Mouse (Mus musculus): ENCODE results near the gene Rpl10-ps3. TPM values are rescaled to one million over a fixed set of nuclear protein-coding genes. Genes with fewer than 3 reads are reported as not detected.

Rpl10-ps3 gene
- polyA plus RNA-seq, 1 experiment from 2014 or later: 119 TPM

DNA sequence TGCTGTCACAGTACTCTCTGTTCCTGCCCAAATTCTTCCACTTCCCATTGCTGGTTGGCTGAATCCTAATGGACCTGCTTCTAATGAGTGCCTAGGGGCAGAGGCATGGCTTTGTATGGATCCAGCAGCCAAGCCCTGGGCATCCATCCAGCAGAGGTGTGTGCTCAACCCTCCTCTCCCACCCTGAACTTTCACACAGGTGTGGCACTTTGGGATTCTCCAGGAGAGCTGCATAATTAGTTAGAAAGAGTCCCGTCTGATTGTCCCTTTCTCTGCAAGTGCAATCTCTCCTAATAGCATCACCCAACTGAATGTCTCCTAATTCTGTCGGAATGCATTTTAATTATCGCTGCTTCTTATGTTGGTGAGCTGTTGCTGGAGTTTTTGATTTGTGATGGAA lies 4.4 kb upstream of the Rpl10-ps3 start:
- 82% methylated on average over 3 of the region's 3 CpGs for WGBS
- no peak for ATAC-seq (ENCODE audit: low FRiP score)
- H3K4me2 ChIP-seq: no peak overlapping the region

DNA sequence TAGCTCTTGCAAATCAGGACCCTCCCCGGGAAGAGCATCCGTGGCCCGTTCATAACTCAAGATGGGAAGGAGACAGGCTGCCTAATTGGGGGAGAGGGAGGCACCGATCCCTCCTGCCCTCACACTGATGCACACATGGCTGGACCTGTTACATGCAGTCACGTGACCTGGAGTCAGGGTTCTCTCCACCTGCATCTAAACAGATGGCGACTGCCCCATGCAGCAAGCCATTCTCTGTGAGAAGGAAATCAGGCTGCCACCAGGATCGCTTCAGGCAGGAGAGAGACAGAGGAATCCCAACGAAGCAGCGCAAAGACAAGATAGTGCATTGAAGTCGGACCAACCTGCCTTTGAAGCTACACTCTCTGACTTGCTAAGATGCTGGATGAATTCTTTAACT lies 3.5 kb upstream of the Rpl10-ps3 start:
- WGBS: 85% methylated on average over 10 of the region's 10 CpGs
- no peak for ATAC-seq (ENCODE audit: low FRiP score)
- Histone ChIP-seq H3K9ac (no peak overlapping the region), H3K4me3 (replicated peaks) (no peak overlapping the region), H3K36me3 (replicated peaks) (no peaks in the 10 kb centered on the region), H3K4me1 (no peaks in the 10 kb centered on the region), H3K4me2 (no peak overlapping the region), H3K27me3 (no peaks in the 10 kb centered on the region), H3K27ac (no peak overlapping the region), H3K9me3 (no peaks in the 10 kb centered on the region)

More for the DNA sequence above, 4.4 kb upstream of the Rpl10-ps3 start:
- Histone ChIP-seq H3K9me3 (no peaks in the 10 kb centered on the region), H3K4me3 (replicated peaks) (no peak overlapping the region), H3K4me1 (no peaks in the 10 kb centered on the region), H3K27ac (no peak overlapping the region), H3K27me3 (no peaks in the 10 kb centered on the region), H3K36me3 (replicated peaks) (no peaks in the 10 kb centered on the region), H3K9ac (no peak overlapping the region)

DNA sequence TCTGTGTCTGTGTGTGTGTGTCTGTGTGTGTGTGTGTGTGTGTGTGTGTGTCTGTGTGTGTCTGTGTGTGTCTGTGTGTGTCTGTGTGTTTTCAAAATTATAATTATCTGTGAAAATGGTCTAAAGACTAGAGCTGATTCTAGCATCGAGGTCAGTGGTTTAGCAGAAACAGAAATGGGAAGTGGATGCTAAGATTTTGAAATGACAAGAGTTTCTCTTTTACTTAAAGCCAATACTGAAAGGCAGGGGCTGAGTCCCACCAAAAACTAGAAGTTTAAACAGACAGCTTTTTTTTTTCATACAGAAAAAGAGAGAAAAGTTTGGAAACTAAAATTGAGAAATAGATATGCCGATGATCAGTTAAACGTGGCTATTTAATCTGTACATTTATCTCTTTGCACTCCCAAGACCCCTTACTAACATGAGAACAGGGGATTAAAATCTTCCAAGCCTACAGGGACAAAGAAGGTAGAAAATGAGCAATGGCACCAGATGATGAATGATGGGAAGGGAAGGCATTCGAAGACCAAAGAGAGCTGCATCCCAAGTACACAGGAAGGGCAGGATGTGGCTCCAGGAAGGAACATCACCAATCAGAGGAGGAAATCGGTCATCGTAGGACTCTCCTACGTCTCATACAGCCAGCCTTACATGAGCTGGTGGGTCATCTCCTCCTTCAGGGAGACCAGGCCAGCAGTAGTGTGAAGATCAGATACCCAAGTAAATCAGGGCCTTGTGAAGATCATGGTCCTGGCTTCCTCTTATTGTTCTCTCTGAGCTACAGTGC lies 9.0 kb downstream of the Rpl10-ps3 start:
- Histone ChIP-seq H3K4me1 (no peaks in the 10 kb centered on the region), H3K27ac (no peak overlapping the region), H3K4me2 (no peak overlapping the region), H3K36me3 (replicated peaks) (no peaks in the 10 kb centered on the region), H3K4me3 (replicated peaks) (no peak overlapping the region), H3K27me3 (no peaks in the 10 kb centered on the region), H3K9me3 (no peaks in the 10 kb centered on the region), H3K9ac (no peak overlapping the region)
- no peak for ATAC-seq (ENCODE audit: low FRiP score)
- WGBS: 86% methylated on average over 7 of the region's 7 CpGs

DNA sequence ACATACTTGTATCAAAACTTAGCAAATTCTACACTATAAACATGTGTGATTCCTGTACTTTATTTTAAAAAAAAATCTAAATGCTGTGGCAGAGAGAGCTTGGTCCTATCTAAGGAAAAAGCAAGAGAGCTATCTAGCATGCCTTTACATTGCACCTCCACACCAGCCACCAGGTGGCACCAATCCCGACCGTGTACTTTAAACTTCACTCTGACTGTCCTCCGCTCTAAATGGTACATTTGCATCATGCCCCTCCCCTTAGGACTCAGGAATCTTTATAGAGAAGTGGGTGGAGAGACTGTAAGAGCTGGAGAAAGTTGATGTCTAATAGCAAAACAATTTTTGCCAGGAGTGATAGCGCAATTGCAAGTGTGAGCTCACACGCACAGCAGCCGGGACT lies 11.4 kb downstream of the Rpl10-ps3 start:
- no peaks in the 10 kb centered on the region for H3K36me3 ChIP-seq (replicated peaks)
- H3K27me3 ChIP-seq: no peaks in the 10 kb centered on the region
- H3K4me2 ChIP-seq: no peak overlapping the region
- no peak overlapping the region for H3K9ac ChIP-seq
- H3K4me1 ChIP-seq: no peaks in the 10 kb centered on the region
- no peak overlapping the region for H3K27ac ChIP-seq
- H3K9me3 ChIP-seq: no peaks in the 10 kb centered on the region
- ATAC-seq (ENCODE audit: low FRiP score): no peak
- 36% methylated on average over 6 of the region's 6 CpGs for WGBS
- H3K4me3 ChIP-seq (replicated peaks): no peak overlapping the region

DNA sequence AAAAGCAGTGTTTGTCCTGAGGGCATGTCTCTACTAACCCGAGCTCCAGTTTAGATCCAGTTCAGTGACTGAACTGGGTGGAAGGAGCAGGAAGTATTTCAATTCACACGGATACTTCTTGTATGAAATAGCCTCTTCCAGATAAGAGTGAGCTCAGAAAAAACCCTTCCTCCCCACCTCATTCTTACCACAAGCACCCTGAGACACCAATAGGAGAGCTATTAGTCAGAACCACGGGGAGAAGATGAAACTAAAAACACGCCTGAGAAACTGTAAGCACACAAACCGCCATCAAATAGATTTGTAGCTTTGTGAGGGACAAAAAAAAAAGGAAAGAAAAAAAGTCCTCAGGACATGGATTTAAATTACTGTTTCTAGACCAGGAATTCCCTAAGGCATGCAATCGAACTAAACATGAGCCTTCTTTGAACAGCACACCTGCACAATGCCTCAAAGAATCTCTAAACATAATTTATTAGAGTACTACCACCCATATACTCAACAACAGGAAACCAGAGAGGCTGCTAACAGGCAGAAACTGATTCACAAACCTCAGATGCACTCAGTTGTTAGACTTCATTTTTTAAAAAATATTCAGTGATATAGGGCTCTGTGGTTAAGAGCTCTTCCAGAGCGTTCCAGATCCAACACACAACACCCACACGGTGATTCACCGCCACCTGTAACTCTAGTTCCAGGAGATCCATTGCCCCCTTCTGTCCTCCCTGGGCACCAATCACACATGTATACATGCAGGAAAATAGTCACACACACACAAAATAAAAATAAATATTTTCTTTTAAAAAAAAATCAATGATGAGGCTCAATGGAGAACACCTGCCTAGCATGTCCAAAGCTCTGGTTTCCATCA lies 20.2 kb downstream of the Rpl10-ps3 start:
- Histone ChIP-seq H3K4me1 (no peaks in the 10 kb centered on the region), H3K36me3 (replicated peaks) (no peaks in the 10 kb centered on the region), H3K4me2 (no peak overlapping the region), H3K4me3 (replicated peaks) (no peak overlapping the region), H3K27me3 (no peaks in the 10 kb centered on the region), H3K9me3 (no peaks in the 10 kb centered on the region), H3K27ac (no peak overlapping the region), H3K9ac (no peak overlapping the region)
- ATAC-seq (ENCODE audit: low FRiP score): no peak
- WGBS: 91% methylated on average over 9 of the region's 9 CpGs

DNA sequence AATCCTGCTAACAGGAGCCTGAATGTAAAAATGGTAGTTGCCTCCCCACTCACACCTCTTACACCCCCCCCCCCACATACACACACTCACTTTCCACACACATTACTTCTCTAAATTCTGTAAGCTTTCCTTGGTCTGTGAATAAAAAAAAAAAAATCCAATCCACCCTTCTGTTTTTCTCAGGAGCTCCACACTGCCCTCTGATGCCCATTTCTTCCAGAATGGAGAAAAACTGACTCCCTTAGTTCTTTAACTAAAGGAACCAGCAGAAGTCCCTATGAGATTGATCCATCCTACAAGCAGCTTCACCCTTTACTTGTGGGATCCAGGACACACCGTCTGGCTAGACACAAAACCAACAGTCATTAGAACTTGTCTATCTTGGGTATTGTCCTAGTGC lies 24.0 kb downstream of the Rpl10-ps3 start:
- Histone ChIP-seq H3K4me2 (no peak overlapping the region), H3K36me3 (replicated peaks) (no peaks in the 10 kb centered on the region), H3K27ac (no peak overlapping the region), H3K4me1 (no peaks in the 10 kb centered on the region), H3K4me3 (replicated peaks) (no peak overlapping the region), H3K9me3 (no peaks in the 10 kb centered on the region), H3K9ac (no peak overlapping the region), H3K27me3 (no peaks in the 10 kb centered on the region)
- no peak for ATAC-seq (ENCODE audit: low FRiP score)
- WGBS: 55% methylated on average over 1 of the region's 1 CpGs

DNA sequence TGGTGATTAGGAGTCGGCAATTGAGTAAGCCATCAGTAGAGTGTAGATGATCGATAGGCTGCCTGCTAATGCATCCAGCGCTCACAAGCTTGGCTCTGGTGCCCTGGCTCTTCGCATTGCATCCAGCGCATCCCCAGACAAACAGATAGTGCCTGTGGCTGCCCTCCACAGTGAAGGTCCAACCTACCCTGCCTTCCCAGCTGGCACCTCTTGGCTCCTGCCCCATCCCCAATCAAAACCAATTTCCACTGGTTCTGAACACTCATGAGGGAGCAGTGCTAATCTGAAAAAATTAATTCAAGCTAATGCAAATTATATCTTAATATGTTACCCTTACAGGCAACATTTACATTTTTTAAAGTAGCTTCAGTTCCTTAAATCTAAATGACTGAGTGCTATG lies 25.3 kb downstream of the Rpl10-ps3 start:
- WGBS: 92% methylated on average over 5 of the region's 5 CpGs
- Histone ChIP-seq H3K9ac (no peak overlapping the region), H3K27ac (no peak overlapping the region), H3K4me3 (replicated peaks) (no peak overlapping the region), H3K36me3 (replicated peaks) (no peaks in the 10 kb centered on the region), H3K9me3 (no peaks in the 10 kb centered on the region), H3K4me2 (no peak overlapping the region), H3K27me3 (no peaks in the 10 kb centered on the region), H3K4me1 (no peaks in the 10 kb centered on the region)
- no peak for ATAC-seq (ENCODE audit: low FRiP score)

DNA sequence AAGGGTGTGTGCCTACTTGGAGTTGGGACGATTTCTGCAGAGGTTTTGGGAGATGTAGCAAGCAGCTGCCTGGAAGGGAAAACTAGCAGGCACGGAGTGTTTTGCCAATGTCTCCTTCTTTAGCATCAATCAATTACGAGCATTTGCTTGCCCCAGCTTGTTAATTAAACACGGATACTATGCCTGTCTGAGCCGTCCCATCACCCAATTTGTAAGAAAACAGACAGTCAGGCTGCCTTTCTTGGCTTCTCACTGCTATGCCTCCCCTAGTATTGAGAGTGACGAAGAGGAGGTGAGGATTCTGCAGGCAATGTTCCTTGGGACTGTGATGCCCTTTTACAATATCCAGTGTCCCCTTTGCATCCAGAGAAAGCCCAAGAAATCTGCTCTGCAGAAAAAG lies 27.5 kb downstream of the Rpl10-ps3 start:
- no peak for ATAC-seq (ENCODE audit: low FRiP score)
- Histone ChIP-seq H3K4me2 (no peak overlapping the region), H3K36me3 (replicated peaks) (no peaks in the 10 kb centered on the region), H3K27me3 (no peaks in the 10 kb centered on the region), H3K4me1 (no peaks in the 10 kb centered on the region), H3K4me3 (replicated peaks) (no peak overlapping the region), H3K27ac (no peak overlapping the region), H3K9ac (no peak overlapping the region), H3K9me3 (no peaks in the 10 kb centered on the region)
- WGBS: 71% methylated on average over 6 of the region's 6 CpGs

DNA sequence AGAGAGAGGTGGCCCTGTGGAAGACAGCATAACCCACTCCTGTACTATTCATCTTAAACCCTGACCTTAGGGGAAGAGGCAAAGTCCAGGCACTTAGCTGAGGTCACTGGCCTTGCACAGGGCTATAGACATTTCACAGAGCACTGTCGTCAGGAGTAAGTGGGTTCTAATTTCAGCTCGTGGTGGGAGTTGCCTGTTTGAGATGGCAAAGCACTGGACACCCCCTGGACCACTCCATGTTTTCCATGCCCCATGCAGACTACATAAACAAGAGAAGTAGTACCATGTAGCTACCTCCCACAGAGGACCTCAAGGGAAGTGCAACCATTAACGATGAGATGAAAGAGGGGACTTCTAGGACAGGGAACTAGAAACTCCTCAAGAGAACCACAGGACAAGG lies 29.1 kb downstream of the Rpl10-ps3 start:
- H3K27me3 ChIP-seq: no peaks in the 10 kb centered on the region
- H3K9ac ChIP-seq: no peak overlapping the region
- no peak overlapping the region for H3K4me3 ChIP-seq (replicated peaks)
- H3K4me1 ChIP-seq: no peaks in the 10 kb centered on the region
- H3K36me3 ChIP-seq (replicated peaks): no peaks in the 10 kb centered on the region
- 60% methylated on average over 3 of the region's 3 CpGs for WGBS
- H3K9me3 ChIP-seq: no peaks in the 10 kb centered on the region
- no peak overlapping the region for H3K4me2 ChIP-seq
- no peak overlapping the region for H3K27ac ChIP-seq
- ATAC-seq (ENCODE audit: low FRiP score): no peak

DNA sequence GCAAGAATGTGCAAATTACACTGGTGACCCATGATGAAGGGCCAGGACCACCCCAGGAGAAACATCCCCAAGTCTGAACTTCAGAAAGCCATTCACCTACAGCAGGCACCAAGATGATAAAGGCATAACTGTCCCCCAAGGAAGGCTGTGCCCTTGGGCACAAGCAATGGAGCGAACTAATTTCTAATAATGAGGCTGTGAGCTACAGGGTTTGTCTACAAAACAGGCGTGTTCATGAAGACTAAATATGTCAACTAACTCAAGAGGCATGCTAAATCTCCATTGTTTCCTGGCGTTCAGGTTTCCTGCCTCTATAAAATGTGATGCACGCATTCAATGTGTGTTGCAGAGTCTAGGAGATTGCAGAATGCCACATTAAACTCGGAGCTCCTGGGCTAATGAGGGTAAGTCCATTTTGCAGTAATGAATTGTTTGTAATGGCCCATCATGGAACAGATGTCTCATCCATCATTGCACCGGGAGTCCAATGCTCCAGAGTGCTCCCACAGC lies 33.7 kb downstream of the Rpl10-ps3 start:
- 55% methylated on average over 6 of the region's 6 CpGs for WGBS
- no peak overlapping the region for H3K9ac ChIP-seq
- H3K36me3 ChIP-seq (replicated peaks): no peaks in the 10 kb centered on the region
- H3K27me3 ChIP-seq: no peaks in the 10 kb centered on the region
- H3K4me2 ChIP-seq: no peak overlapping the region
- no peak for ATAC-seq (ENCODE audit: low FRiP score)
- peaks cover 5% of the 10 kb centered on the region for H3K4me1 ChIP-seq
- H3K9me3 ChIP-seq: no peaks in the 10 kb centered on the region
- no peak overlapping the region for H3K27ac ChIP-seq
- H3K4me3 ChIP-seq (replicated peaks): no peak overlapping the region

DNA sequence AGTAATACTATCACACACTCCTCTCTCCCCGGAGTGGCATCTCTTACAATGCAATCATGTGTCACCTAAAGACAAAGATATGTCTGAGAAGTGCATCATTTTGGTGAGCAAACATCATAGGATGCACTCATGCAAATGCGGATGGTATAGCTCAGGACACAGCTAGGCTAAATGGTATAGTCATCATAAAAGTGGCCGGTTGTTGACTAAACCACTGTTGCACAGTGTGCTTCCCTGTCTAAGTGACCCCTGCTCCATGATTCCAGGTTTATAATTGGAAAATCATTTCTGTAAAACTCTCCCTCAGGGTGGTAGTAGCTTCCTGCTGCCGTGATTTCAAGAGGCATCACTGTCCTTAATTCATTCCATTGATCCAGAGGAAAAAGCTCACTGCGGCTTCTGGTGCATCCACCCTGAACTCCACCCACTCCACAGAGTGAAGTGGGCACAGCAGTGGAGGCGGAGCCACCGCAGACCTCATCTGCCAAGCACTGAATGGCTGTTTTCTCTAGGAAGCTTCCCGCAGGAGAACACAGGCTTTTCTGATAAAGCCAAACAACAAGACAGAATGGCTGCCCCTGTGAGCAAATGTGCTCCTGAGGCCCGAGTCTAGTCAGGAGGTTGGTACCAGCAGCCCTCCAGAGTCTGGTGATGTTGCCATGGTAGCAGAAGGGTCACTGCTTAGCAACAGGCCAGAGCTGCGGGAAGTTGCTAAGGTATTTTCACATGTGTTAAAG lies 38.9 kb downstream of the Rpl10-ps3 start:
- WGBS: 46% methylated on average over 10 of the region's 10 CpGs
- Histone ChIP-seq H3K4me1 (peaks cover 22% of the 10 kb centered on the region), H3K4me2 (no peak overlapping the region), H3K27ac (peak overlapping the region; percentile 76), H3K27me3 (no peaks in the 10 kb centered on the region), H3K9ac (no peak overlapping the region), H3K9me3 (no peaks in the 10 kb centered on the region), H3K36me3 (replicated peaks) (no peaks in the 10 kb centered on the region), H3K4me3 (replicated peaks) (no peak overlapping the region)
- ATAC-seq (ENCODE audit: low FRiP score): peak; percentile 92

DNA sequence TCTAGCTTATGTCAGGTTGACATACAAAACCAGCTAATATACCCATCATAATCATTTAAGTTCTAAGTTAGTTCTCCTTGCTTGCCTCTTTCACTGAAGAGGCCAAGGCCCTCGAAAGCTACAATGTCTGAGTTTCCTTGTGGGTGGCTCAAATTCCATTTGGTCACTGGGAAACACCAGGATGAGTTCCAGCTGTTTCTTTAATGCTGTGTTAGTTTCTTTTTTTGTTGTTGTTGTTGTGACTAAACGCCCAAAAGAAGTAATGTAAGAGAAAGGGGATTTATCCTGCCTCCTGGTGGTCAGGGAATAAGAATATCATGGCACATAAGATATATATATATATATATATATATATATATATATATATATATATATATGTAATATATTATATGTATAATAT lies 39.7 kb downstream of the Rpl10-ps3 start:
- 76% methylated on average over 2 of the region's 2 CpGs for WGBS
- ATAC-seq (ENCODE audit: low FRiP score): no peak
- no peaks in the 10 kb centered on the region for H3K27me3 ChIP-seq
- H3K4me1 ChIP-seq: peaks cover 22% of the 10 kb centered on the region
- H3K36me3 ChIP-seq (replicated peaks): no peaks in the 10 kb centered on the region
- no peak overlapping the region for H3K27ac ChIP-seq
- no peaks in the 10 kb centered on the region for H3K9me3 ChIP-seq
- H3K9ac ChIP-seq: no peak overlapping the region
- H3K4me2 ChIP-seq: no peak overlapping the region
- no peak overlapping the region for H3K4me3 ChIP-seq (replicated peaks)
